Mouse (Mus musculus) embryonic facial prominence, embryonic 13.5 days (tissue): ENCODE measurements around the gene Cenpe. TPM values are rescaled to one million over a fixed set of nuclear protein-coding genes. Genes with fewer than 3 reads are reported as not detected.
A peak's percentile ranks its signal among the peaks of the same experiment; 100 is the strongest.

ENCODE experiments used
- ATAC-seq: fragments of 200-750 bp; cut with Nextera tagmentation; 2 replicates; pipeline ENCODE4 v1.8.0; 2017; ENCODE audit warnings: low read depth; ENCODE audit not compliant: insufficient number of reproducible peaks, insufficient read depth, low FRiP score, low TSS enrichment
- H3K27ac ChIP-seq: fragments of 300-500 bp; sonication (generic); 2 replicates; pipeline ENCODE4 v1.5.1; 2015; ENCODE audit warnings: moderate library complexity, mild to moderate bottlenecking, inconsistent platforms
- H3K27me3 ChIP-seq: fragments of 300-500 bp; sonication (generic); 2 replicates; pipeline ENCODE4 v1.6.1; 2015; ENCODE audit warnings: mild to moderate bottlenecking, inconsistent platforms
- H3K36me3 ChIP-seq: fragments of 300-500 bp; sonication (generic); 2 replicates; pipeline ENCODE4 v1.6.1; 2015; ENCODE audit warnings: mild to moderate bottlenecking, inconsistent platforms
- H3K4me1 ChIP-seq: fragments of 300-500 bp; sonication (generic); 2 replicates; pipeline ENCODE4 v1.6.1; 2015; ENCODE audit warnings: inconsistent platforms
- H3K4me2 ChIP-seq: fragments of 300-500 bp; sonication (generic); 2 replicates; pipeline ENCODE4 v1.6.1; 2015; ENCODE audit warnings: moderate library complexity, mild to moderate bottlenecking, inconsistent platforms
- H3K4me3 ChIP-seq: fragments of 300-500 bp; sonication (generic); 2 replicates; pipeline ENCODE4 v1.5.1; 2015; ENCODE audit warnings: mild to moderate bottlenecking, inconsistent platforms
- H3K9ac ChIP-seq: fragments of 300-500 bp; sonication (generic); 2 replicates; pipeline ENCODE4 v1.6.1; 2015; ENCODE audit warnings: mild to moderate bottlenecking, inconsistent platforms
- H3K9me3 ChIP-seq: fragments of 300-500 bp; sonication (generic); 2 replicates; pipeline ENCODE4 v1.6.1; 2016; ENCODE audit warnings: inconsistent platforms
- WGBS: fragments of 180-500 bp; shearing (Covaris S2); methylation state at CpG from one replicate; pipeline ENCODE4 v1.1.7; 2015; ENCODE audit warnings: mixed read lengths; 5-methylcytosine and 5-hydroxymethylcytosine counted together
- polyA plus RNA-seq: library from polyadenylated mRNA; unstranded; fragments of >200 nt; fragmentation: Nextera tagmentation; extraction: Ambion mirVana; gene quantifications from 2 replicates; pipeline ENCODE4 v1.2.1, GENCODE M21; 2015

Gene Cenpe
- polyA plus RNA-seq, 1 experiment from 2014 or later, result 33.4 TPM

DNA sequence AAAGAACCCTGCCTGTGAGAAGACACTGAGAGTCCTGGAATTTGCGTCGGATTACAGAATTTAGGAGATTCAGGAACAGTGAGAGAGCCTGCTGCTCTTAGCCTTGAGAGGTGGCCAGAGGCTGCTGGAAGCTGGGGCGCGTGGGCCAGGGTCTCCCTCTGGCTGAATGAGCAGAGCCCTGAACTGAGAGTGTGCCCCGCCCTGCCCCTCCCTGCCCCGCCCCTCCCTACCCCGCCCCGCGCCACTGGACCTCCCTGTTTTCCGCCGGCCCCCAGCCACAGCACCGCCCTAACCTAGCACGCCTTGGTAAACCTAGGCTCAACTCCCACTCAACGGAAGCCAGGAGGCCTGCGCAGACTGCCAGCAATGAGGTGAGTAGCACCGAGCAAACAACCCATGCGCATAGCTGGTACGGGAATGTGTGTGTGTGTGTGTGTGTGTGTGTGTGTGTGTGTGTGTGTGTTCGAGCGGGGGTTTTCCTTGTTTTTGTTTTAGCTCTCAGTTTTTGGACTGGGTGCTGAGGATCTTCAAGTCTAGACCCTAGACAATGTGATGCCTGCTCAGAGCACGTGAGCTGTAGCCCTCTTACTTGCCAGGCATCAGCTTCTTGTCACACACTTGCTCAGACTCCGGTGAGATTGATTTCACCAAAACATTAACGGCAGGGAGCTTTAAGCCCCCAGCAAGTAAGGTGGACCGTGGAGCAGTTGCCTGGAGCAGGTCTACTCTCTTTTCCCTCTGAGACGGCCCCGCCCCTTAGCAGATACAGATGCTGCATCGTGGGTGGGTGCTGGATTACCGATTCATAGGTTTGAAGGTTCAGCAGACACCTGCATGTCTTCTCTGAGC, 95.3 kb downstream of the Cenpe start, which contains the start of gene Slc9b2:
Gene Slc9b2 (plus strand): TSS at position 290 of the 849 bp plus-strand sequence.
- H3K4me2 ChIP-seq, result peak within 1 kb of the TSS; percentile 71
- 8% methylated on average over 23 of the region's 28 CpGs for WGBS
- no peaks in the 10 kb centered on the region for H3K36me3 ChIP-seq
- H3K27ac ChIP-seq, result no peak within 1 kb of the TSS
- H3K4me3 ChIP-seq, result peak within 1 kb of the TSS; percentile 38
- peaks cover 13% of the 10 kb centered on the region; the same call in 1 of the 2 replicates for H3K4me1 ChIP-seq
- 0 out of 2 replicates have a peak, but pooled peaks cover 3% of the 10 kb centered on the region for H3K9me3 ChIP-seq
- peak; percentile 68 for ATAC-seq
- peak within 1 kb of the TSS; percentile 46; the same call in 1 of the 2 replicates for H3K9ac ChIP-seq
- peaks cover 21% of the 10 kb centered on the region for H3K27me3 ChIP-seq

DNA sequence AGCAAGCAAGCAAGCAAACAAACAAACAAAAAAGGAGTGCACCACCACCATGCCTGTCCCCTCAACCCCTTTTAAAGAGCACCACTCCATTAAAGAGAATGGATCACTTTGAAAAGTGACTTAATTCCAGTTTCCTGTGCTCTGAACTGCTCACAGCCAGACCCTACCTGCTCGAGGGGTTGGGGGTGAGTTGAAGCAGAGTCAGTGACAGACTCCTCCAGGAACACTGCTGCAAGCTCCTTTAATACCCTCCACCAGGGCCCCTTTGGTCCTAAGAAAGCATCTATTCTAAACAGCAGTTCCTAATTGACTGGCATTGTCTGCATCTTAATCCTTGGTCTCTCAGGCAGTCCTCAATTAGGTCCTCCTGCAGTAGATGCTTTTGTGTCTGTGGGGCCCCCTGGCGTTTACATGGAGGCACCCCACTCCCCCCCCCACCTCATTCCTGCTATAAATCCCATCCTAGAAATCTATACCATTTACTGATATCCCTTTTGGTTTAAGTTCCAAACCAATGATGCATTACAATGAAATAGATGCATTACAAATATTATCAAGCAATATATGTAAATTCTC, 100.7 kb downstream of the Cenpe start:
- Histone ChIP-seq H3K27ac (no peak overlapping the region), H3K27me3 (0 out of 2 replicates have a peak, but pooled peaks cover 4% of the 10 kb centered on the region), H3K9ac (no peak overlapping the region), H3K4me2 (no peak overlapping the region), H3K4me3 (no peak overlapping the region), H3K36me3 (no peaks in the 10 kb centered on the region), H3K4me1 (peaks cover 12% of the 10 kb centered on the region), H3K9me3 (0 out of 2 replicates have a peak, but pooled peaks cover 3% of the 10 kb centered on the region)
- 20% methylated on average over 2 of the region's 2 CpGs for WGBS
- ATAC-seq, result no peak

DNA sequence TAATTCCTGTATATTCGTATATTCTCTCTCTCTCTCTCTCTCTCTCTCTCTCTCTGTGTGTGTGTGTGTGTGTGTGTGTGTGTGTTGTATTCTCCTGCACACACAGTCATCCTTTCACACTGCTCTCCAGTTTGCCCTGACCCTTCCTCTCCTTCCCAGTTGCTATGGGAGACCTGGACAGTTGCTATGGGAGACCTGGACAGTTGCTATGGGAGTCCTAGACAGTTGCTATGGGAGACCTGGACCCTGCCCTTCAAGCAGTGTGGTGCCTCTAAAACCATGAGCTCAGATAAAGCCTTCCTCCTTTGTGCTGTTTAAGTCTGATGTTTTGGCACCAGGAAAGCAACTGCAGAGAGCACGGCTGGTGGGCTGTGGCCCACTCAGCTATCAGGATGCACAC, 101.4 kb downstream of the Cenpe start:
- Histone ChIP-seq H3K4me2 (no peak overlapping the region), H3K9me3 (no peaks in the 10 kb centered on the region), H3K27me3 (peaks cover 6% of the 10 kb centered on the region; the same call in 1 of the 2 replicates), H3K27ac (no peak overlapping the region), H3K9ac (no peak overlapping the region), H3K4me1 (peaks cover 12% of the 10 kb centered on the region), H3K36me3 (no peaks in the 10 kb centered on the region), H3K4me3 (no peak overlapping the region)
- 85% methylated on average over 2 of the region's 2 CpGs for WGBS
- no peak for ATAC-seq

DNA sequence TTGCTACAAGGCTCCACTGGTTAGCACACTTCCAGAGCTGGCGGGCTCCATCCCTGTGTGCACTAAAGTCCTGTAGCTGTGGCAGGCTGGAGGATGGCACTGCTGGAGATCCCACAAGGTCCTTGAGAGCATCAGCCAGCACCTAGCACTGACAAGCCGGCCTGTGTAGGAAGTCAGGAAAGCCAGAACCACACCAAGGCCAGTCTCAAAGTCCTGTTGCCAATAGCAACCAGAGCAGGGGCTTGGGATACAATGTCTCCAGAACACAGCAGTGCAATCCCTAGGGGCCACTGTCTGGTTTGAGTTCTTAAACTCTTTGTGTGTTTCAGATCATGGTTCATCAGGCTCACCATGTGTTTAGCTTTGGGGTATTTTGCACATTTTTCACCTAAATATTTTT, 102.5 kb downstream of the Cenpe start:
- no peak for ATAC-seq

DNA sequence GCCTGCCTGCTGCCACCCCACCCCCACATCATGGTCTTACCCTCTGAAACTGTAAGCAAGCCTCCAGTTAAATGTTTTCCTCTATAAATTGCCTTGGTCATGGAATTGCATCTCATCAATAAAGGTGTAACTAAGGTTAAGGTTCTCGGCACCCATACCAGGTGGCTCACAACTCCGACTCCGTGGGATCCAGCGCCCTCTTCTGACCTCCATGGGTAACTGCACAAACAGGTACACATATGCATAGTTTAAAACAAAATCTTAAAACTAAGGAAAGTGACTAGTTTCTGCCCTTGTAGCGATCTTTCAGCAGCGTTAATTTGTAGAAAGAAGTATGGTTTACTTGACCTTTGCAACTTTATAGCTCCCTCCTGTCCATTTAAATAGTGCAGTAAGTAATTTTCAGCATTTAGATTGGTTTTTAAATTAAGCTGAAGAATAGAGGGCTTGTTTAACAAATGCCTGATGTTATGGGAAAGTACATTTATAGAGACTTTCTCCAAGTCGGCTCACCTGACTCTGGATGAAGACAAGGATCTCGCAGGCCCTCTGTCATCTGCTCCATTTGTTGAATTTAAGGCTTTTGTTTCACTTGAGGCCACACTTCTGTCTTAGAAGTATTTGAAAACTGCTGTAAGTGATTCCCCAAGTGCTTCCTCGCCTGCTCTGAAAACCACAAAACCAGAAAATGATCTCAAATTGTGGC, 103.5 kb downstream of the Cenpe start:
- H3K9ac ChIP-seq, result no peak overlapping the region
- H3K4me2 ChIP-seq, result no peak overlapping the region
- H3K27me3 ChIP-seq, result peaks cover 10% of the 10 kb centered on the region; the same call in 1 of the 2 replicates
- no peaks in the 10 kb centered on the region for H3K9me3 ChIP-seq
- H3K36me3 ChIP-seq, result no peaks in the 10 kb centered on the region
- peaks cover 12% of the 10 kb centered on the region for H3K4me1 ChIP-seq
- WGBS, result 73% methylated on average over 9 of the region's 9 CpGs
- no peak overlapping the region for H3K27ac ChIP-seq
- no peak overlapping the region for H3K4me3 ChIP-seq
- no peak for ATAC-seq

More for the DNA sequence above, 102.5 kb downstream of the Cenpe start:
- no peak overlapping the region for H3K4me3 ChIP-seq
- peaks cover 6% of the 10 kb centered on the region; the same call in 1 of the 2 replicates for H3K27me3 ChIP-seq
- WGBS, result 39% methylated on average over 2 of the region's 2 CpGs
- H3K36me3 ChIP-seq, result no peaks in the 10 kb centered on the region
- no peaks in the 10 kb centered on the region for H3K9me3 ChIP-seq
- H3K27ac ChIP-seq, result no peak overlapping the region
- H3K9ac ChIP-seq, result no peak overlapping the region
- no peak overlapping the region for H3K4me2 ChIP-seq
- peaks cover 12% of the 10 kb centered on the region for H3K4me1 ChIP-seq

DNA sequence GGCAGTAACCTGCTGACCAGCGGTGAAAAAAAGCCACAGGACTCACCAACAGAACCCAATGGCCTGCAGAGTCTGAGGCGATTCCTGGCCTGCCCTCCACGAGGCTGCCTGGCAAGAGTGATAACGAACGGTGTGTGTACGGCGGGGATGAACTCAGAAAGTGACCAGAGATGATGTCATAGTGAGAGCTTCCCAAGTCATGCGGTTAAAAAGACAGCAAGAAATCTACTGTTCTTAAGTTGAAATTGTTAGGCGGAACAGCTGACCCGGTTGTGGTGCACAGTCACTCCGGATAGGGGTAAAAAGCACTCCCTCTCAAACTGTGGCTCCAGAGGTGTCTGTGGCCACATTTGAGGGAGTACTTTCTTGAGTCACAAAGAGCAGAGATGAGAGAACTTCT, 106.0 kb downstream of the Cenpe start:
- 89% methylated on average over 11 of the region's 11 CpGs for WGBS
- no peaks in the 10 kb centered on the region for H3K9me3 ChIP-seq
- no peak for ATAC-seq

More for the DNA sequence above, 106.0 kb downstream of the Cenpe start:
- Histone ChIP-seq H3K4me3 (no peak overlapping the region), H3K36me3 (no peaks in the 10 kb centered on the region), H3K4me2 (no peak overlapping the region), H3K27me3 (peaks cover 10% of the 10 kb centered on the region; the same call in 1 of the 2 replicates), H3K27ac (no peak overlapping the region), H3K9ac (no peak overlapping the region), H3K4me1 (peaks cover 12% of the 10 kb centered on the region)

Other genes with a start within 250 kb of the Cenpe start
- gene Bdh2, start 68.7 kb downstream of the Cenpe start, polyA plus RNA-seq, result 25.0 and 27.2 TPM in 2 replicates
- 3.4 and 4.6 TPM in 2 replicates for gene Slc9b2, start 95.2 kb downstream of the Cenpe start, polyA plus RNA-seq
- gene Slc9b1, start 135.5 kb downstream of the Cenpe start, polyA plus RNA-seq, result 0.22 and 0.55 TPM in 2 replicates
- 65.7 and 66.4 TPM in 2 replicates for gene Cisd2, start 211.4 kb downstream of the Cenpe start, polyA plus RNA-seq
- gene Ube2d3, start 225.6 kb downstream of the Cenpe start, polyA plus RNA-seq, result 489 and 515 TPM in 2 replicates